Mouse (Mus musculus): ENCODE measurements at regions not wholly inside any gene's neighbourhood (a gene's known extent, or its start where the extent isn't known, plus 50 kb on each side); places are given as distances from the start of the nearest gene placed in this dataset.

GRCm38 (mm10) chr14:31909291-31909690 lies 78.8 kb upstream of the Ankrd28 start:
- TF ChIP-seq CTCF (IDR thresholded peaks at IDR 0.05; ENCODE audit: low read depth, low read length), result no peak
- no peak for TF ChIP-seq GATA1 (IDR thresholded peaks at IDR 0.05; ENCODE audit: borderline replicate concordance, low read length)
- no peak for TF ChIP-seq TAL1 (conservative IDR thresholded peaks at IDR 0.05; ENCODE audit: low read depth, low read length)
- TF ChIP-seq POLR2AphosphoS5 (IDR thresholded peaks at IDR 0.05; ENCODE audit: insufficient replicate concordance, low read depth, low read length), result no peak
- no peak for TF ChIP-seq GATA2 (IDR thresholded peaks at IDR 0.05; ENCODE audit: borderline replicate concordance, low read depth, low read length)
